Mouse (Mus musculus) spleen, adult 2 months (tissue): ENCODE results near the gene 4930519G04Rik. TPM values are rescaled to one million over a fixed set of nuclear protein-coding genes. Genes with fewer than 3 reads are reported as not detected.
A peak's percentile ranks its signal among the peaks of the same experiment; 100 is the strongest.
"Not testable (repeated sequence)": the region's sequence is repeated elsewhere in the genome, so short reads cannot be mapped to it uniquely, and the experiment has no call there.

Experiments
- DNase-seq, 2 experiments: peaks; one replicate each; pipeline versions ENCODE4 v3.0.0 to v3.0.0-alpha.2; 2012 to 2021; ENCODE audit warnings: low spot score in 2 of 2, low read depth in 1 of 2
- H3K27ac ChIP-seq: fragments of 200-500 bp; 2 replicates; pipeline ENCODE4 v1.5.1; 2012; ENCODE audit warnings: low read length, inconsistent platforms; ENCODE audit not compliant: insufficient read depth
- H3K27me3 ChIP-seq: fragments of 200-500 bp; 2 replicates; pipeline ENCODE4 v1.6.1; 2012; ENCODE audit warnings: mild to moderate bottlenecking, moderate library complexity, low read length, inconsistent platforms; ENCODE audit not compliant: control insufficient read depth, insufficient read depth
- H3K36me3 ChIP-seq: fragments of 200-500 bp; 2 replicates; pipeline ENCODE4 v1.6.1; 2012; ENCODE audit warnings: mild to moderate bottlenecking, low read length, inconsistent platforms; ENCODE audit not compliant: control insufficient read depth, insufficient read depth
- H3K4me1 ChIP-seq: fragments of 200-500 bp; 2 replicates; pipeline ENCODE4 v1.6.1; 2011; ENCODE audit warnings: inconsistent platforms; ENCODE audit not compliant: control insufficient read depth, insufficient read depth, insufficient read length
- H3K4me3 ChIP-seq: fragments of 200-500 bp; 2 replicates; pipeline ENCODE4 v1.5.1; 2011; ENCODE audit warnings: mild to moderate bottlenecking, inconsistent platforms; ENCODE audit not compliant: insufficient read depth, insufficient read length; ENCODE audit errors: extremely low read depth
- CTCF ChIP-seq: fragments of 200-500 bp; IDR thresholded peaks from 2 replicates; pipeline ENCODE4 v1.5.1; 2011; ENCODE audit warnings: mild to moderate bottlenecking, inconsistent platforms; ENCODE audit not compliant: insufficient read depth, insufficient read length, insufficient replicate concordance; ENCODE audit errors: extremely low read depth
- POLR2A ChIP-seq: fragments of 200-500 bp; IDR thresholded peaks from 2 replicates; pipeline ENCODE4 v1.6.1; 2011; ENCODE audit warnings: low read depth, low read length, inconsistent platforms
- WGBS: fragments of 180-500 bp; shearing (Covaris S2); methylation state at CpG from one replicate; pipeline ENCODE4 v1.1.7; 2018; 5-methylcytosine and 5-hydroxymethylcytosine counted together
- polyA plus RNA-seq: library from polyadenylated mRNA; depleted of rRNA; stranded (reverse); fragments of >200 nt; gene quantifications from 2 replicates; pipeline ENCODE4 v1.2.3, GENCODE M21; 2012

Gene 4930519G04Rik
- polyA plus RNA-seq, 1 experiment: 0.05 TPM

- peak within 1 kb of the TSS; percentile 27; the same call in 1 of the 2 replicates for H3K27ac ChIP-seq
- TF ChIP-seq CTCF (no peak), POLR2A (peak; percentile 4; the same call in 1 of the 2 replicates)
- 10% methylated on average over 53 of the region's 53 CpGs for WGBS
- H3K27me3 ChIP-seq: no peaks in the 10 kb centered on the region
- peak; percentile 31 to 36 for DNase-seq
- peaks cover 5% of the 10 kb centered on the region for H3K4me1 ChIP-seq
- peak within 1 kb of the TSS; percentile 96 for H3K4me3 ChIP-seq
- no peaks in the 10 kb centered on the region for H3K36me3 ChIP-seq
Observed at GRCm38 (mm10) chr5:114822796-114823688, 30.4 kb upstream of the 4930519G04Rik start, which contains the start of gene 1500011B03Rik. Gene 1500011B03Rik, minus strand, starts transcription at chr5:114823468.

- H3K36me3 ChIP-seq: no peaks in the 10 kb centered on the region
- H3K4me3 ChIP-seq: no peak overlapping the region
- peaks cover 5% of the 10 kb centered on the region for H3K4me1 ChIP-seq
- WGBS: 10% methylated on average over 9 of the region's 9 CpGs
- H3K27me3 ChIP-seq: no peaks in the 10 kb centered on the region
- no peak overlapping the region for H3K27ac ChIP-seq
- DNase-seq: peak; percentile 39 to 61
- TF ChIP-seq POLR2A (no peak), CTCF (peak; percentile 61; the same call in 1 of the 2 replicates)
Observed at GRCm38 (mm10) chr5:114824197-114824596, 29.3 kb upstream of the 4930519G04Rik start.

- Histone ChIP-seq H3K27ac (no peak overlapping the region), H3K36me3 (no peaks in the 10 kb centered on the region), H3K4me3 (peak overlapping the region; percentile 49; the same call in 1 of the 2 replicates), H3K4me1 (peaks cover 5% of the 10 kb centered on the region), H3K27me3 (no peaks in the 10 kb centered on the region)
- TF ChIP-seq CTCF (no peak), POLR2A (no peak)
- 11% methylated on average over 26 of the region's 27 CpGs for WGBS
- peak; percentile 82 to 84 for DNase-seq
Observed at GRCm38 (mm10) chr5:114825978-114826691, 27.3 kb upstream of the 4930519G04Rik start.

GRCm38 (mm10) chr5:114827427-114827826 lies 26.0 kb upstream of the 4930519G04Rik start:
- Histone ChIP-seq H3K4me3 (no peak overlapping the region), H3K27ac (no peak overlapping the region), H3K4me1 (peaks cover 5% of the 10 kb centered on the region), H3K36me3 (no peaks in the 10 kb centered on the region), H3K27me3 (no peaks in the 10 kb centered on the region)
- DNase-seq: no peak
- no peak for TF ChIP-seq CTCF
- TF ChIP-seq POLR2A: no peak
- WGBS: 82% methylated on average over 12 of the region's 12 CpGs

- WGBS: 75% methylated on average over 3 of the region's 3 CpGs
- Histone ChIP-seq H3K36me3 (no peaks in the 10 kb centered on the region), H3K4me3 (no peak overlapping the region), H3K27me3 (no peaks in the 10 kb centered on the region), H3K4me1 (peaks cover 3% of the 10 kb centered on the region; the same call in 1 of the 2 replicates), H3K27ac (no peak overlapping the region)
- TF ChIP-seq POLR2A: no peak
- TF ChIP-seq CTCF: no peak
- no peak for DNase-seq
Observed at GRCm38 (mm10) chr5:114829740-114830139, 23.7 kb upstream of the 4930519G04Rik start.

- Histone ChIP-seq H3K4me1 (no peaks in the 10 kb centered on the region), H3K27me3 (no peaks in the 10 kb centered on the region), H3K4me3 (no peak overlapping the region), H3K36me3 (no peaks in the 10 kb centered on the region), H3K27ac (no peak overlapping the region)
- TF ChIP-seq CTCF: no peak
- TF ChIP-seq POLR2A: no peak
- DNase-seq: no peak
- 79% methylated on average over 12 of the region's 12 CpGs for WGBS
Observed at GRCm38 (mm10) chr5:114836886-114837285, 16.6 kb upstream of the 4930519G04Rik start.

GRCm38 (mm10) chr5:114840481-114840880 lies 13.0 kb upstream of the 4930519G04Rik start:
- 81% methylated on average over 5 of the region's 5 CpGs for WGBS
- H3K4me3 ChIP-seq, H3K27ac ChIP-seq, H3K36me3 ChIP-seq, H3K27me3 ChIP-seq, H3K4me1 ChIP-seq, DNase-seq: not testable (repeated sequence)

GRCm38 (mm10) chr5:114842155-114842554 lies 11.3 kb upstream of the 4930519G04Rik start:
- not testable (repeated sequence) for H3K4me1 ChIP-seq, H3K4me3 ChIP-seq, H3K27me3 ChIP-seq, DNase-seq, H3K27ac ChIP-seq, H3K36me3 ChIP-seq
- WGBS: 74% methylated on average over 3 of the region's 3 CpGs
